Mouse (Mus musculus): ENCODE results near the gene Slc25a47. TPM values are rescaled to one million over a fixed set of nuclear protein-coding genes. Genes with fewer than 3 reads are reported as not detected.

Slc25a47 gene
- polyA plus RNA-seq, 1 experiment, result 6.6 TPM

- no peaks in the 10 kb centered on the region for H3K4me1 ChIP-seq (ENCODE audit: control insufficient read depth, insufficient read depth, low read length)
- no peak overlapping the region for H3K27ac ChIP-seq (ENCODE audit: insufficient read depth, low read length)
Observed at GRCm38 (mm10) chr12:108880606-108881005, 44.8 kb downstream of the Slc25a47 start.

GRCm38 (mm10) chr12:108881192-108881591 is 45.3 kb downstream of the Slc25a47 start:
- no peak overlapping the region for H3K4me3 ChIP-seq (ENCODE audit: insufficient read depth, low read length)
- H3K4me1 ChIP-seq (ENCODE audit: control insufficient read depth, insufficient read depth, low read length), result peaks cover 4% of the 10 kb centered on the region
- no peak overlapping the region for H3K27ac ChIP-seq (ENCODE audit: insufficient read depth, low read length)
- TF ChIP-seq POLR2A (IDR thresholded peaks at IDR 0.05; ENCODE audit: low read depth, low read length) (no peak), CTCF (IDR thresholded peaks at IDR 0.05; ENCODE audit: borderline replicate concordance, insufficient read depth, low read length) (no peak)

More at GRCm38 (mm10) chr12:108880606-108881005, 44.8 kb downstream of the Slc25a47 start:
- no peak overlapping the region for H3K4me3 ChIP-seq (ENCODE audit: insufficient read depth, low read length)
- TF ChIP-seq POLR2A (IDR thresholded peaks at IDR 0.05; ENCODE audit: low read depth, low read length) (no peak), CTCF (IDR thresholded peaks at IDR 0.05; ENCODE audit: borderline replicate concordance, insufficient read depth, low read length) (no peak)

GRCm38 (mm10) chr12:108882776-108883175 is 46.9 kb downstream of the Slc25a47 start:
- Histone ChIP-seq H3K4me3 (ENCODE audit: insufficient read depth, low read length) (no peak overlapping the region), H3K27ac (ENCODE audit: insufficient read depth, low read length) (no peak overlapping the region), H3K4me1 (ENCODE audit: control insufficient read depth, insufficient read depth, low read length) (peaks cover 5% of the 10 kb centered on the region)
- TF ChIP-seq CTCF (IDR thresholded peaks at IDR 0.05; ENCODE audit: borderline replicate concordance, insufficient read depth, low read length), result no peak
- TF ChIP-seq POLR2A (IDR thresholded peaks at IDR 0.05; ENCODE audit: low read depth, low read length), result no peak

GRCm38 (mm10) chr12:108885906-108886305 is 50.1 kb downstream of the Slc25a47 start:
- H3K27ac ChIP-seq (ENCODE audit: insufficient read depth, low read length), result no peak overlapping the region
- TF ChIP-seq CTCF (IDR thresholded peaks at IDR 0.05; ENCODE audit: borderline replicate concordance, insufficient read depth, low read length) (no peak), POLR2A (IDR thresholded peaks at IDR 0.05; ENCODE audit: low read depth, low read length) (no peak)
- no peak overlapping the region for H3K4me3 ChIP-seq (ENCODE audit: insufficient read depth, low read length)
- peaks cover 5% of the 10 kb centered on the region for H3K4me1 ChIP-seq (ENCODE audit: control insufficient read depth, insufficient read depth, low read length)

- H3K27ac ChIP-seq (ENCODE audit: insufficient read depth, low read length), result no peak overlapping the region
- no peak overlapping the region for H3K4me3 ChIP-seq (ENCODE audit: insufficient read depth, low read length)
- peaks cover 5% of the 10 kb centered on the region for H3K4me1 ChIP-seq (ENCODE audit: control insufficient read depth, insufficient read depth, low read length)
- no peak for TF ChIP-seq CTCF (IDR thresholded peaks at IDR 0.05; ENCODE audit: borderline replicate concordance, insufficient read depth, low read length)
- TF ChIP-seq POLR2A (IDR thresholded peaks at IDR 0.05; ENCODE audit: low read depth, low read length), result no peak
Observed at GRCm38 (mm10) chr12:108887077-108887476, 51.2 kb downstream of the Slc25a47 start.

- TF ChIP-seq CTCF (IDR thresholded peaks at IDR 0.05; ENCODE audit: borderline replicate concordance, insufficient read depth, low read length), result no peak
- TF ChIP-seq POLR2A (IDR thresholded peaks at IDR 0.05; ENCODE audit: low read depth, low read length), result no peak
- no peak overlapping the region for H3K4me3 ChIP-seq (ENCODE audit: insufficient read depth, low read length)
- H3K27ac ChIP-seq (ENCODE audit: insufficient read depth, low read length), result no peak overlapping the region
- peaks cover 9% of the 10 kb centered on the region for H3K4me1 ChIP-seq (ENCODE audit: control insufficient read depth, insufficient read depth, low read length)
Observed at GRCm38 (mm10) chr12:108888632-108889031, 52.8 kb downstream of the Slc25a47 start.

GRCm38 (mm10) chr12:108892989-108893714 is 57.3 kb downstream of the Slc25a47 start, which contains the start of gene Wdr25:
Wdr25 (plus strand) TSS chr12:108893631.
- Histone ChIP-seq H3K4me3 (ENCODE audit: insufficient read depth, low read length) (peak within 1 kb of the TSS; percentile 95), H3K4me1 (ENCODE audit: control insufficient read depth, insufficient read depth, low read length) (peaks cover 7% of the 10 kb centered on the region), H3K27ac (ENCODE audit: insufficient read depth, low read length) (peak within 1 kb of the TSS; percentile 54)
- TF ChIP-seq CTCF (IDR thresholded peaks at IDR 0.05; ENCODE audit: borderline replicate concordance, insufficient read depth, low read length), result no peak
- TF ChIP-seq POLR2A (IDR thresholded peaks at IDR 0.05; ENCODE audit: low read depth, low read length), result peak; percentile 56

GRCm38 (mm10) chr12:108893715-108894431 is 58.0 kb downstream of the Slc25a47 start, which contains the start of gene Wars:
Wars (minus strand) TSS chr12:108894174.
- Histone ChIP-seq H3K27ac (ENCODE audit: insufficient read depth, low read length) (peak within 1 kb of the TSS; percentile 54), H3K4me3 (ENCODE audit: insufficient read depth, low read length) (peak within 1 kb of the TSS; percentile 95), H3K4me1 (ENCODE audit: control insufficient read depth, insufficient read depth, low read length) (peaks cover 7% of the 10 kb centered on the region)
- TF ChIP-seq CTCF (IDR thresholded peaks at IDR 0.05; ENCODE audit: borderline replicate concordance, insufficient read depth, low read length), result no peak
- TF ChIP-seq POLR2A (IDR thresholded peaks at IDR 0.05; ENCODE audit: low read depth, low read length), result peak; percentile 79

GRCm38 (mm10) chr12:108894432-108894816 is 58.6 kb downstream of the Slc25a47 start:
- Histone ChIP-seq H3K4me3 (ENCODE audit: insufficient read depth, low read length) (peak overlapping the region; percentile 83), H3K4me1 (ENCODE audit: control insufficient read depth, insufficient read depth, low read length) (peaks cover 7% of the 10 kb centered on the region), H3K27ac (ENCODE audit: insufficient read depth, low read length) (peak overlapping the region; percentile 17)
- TF ChIP-seq CTCF (IDR thresholded peaks at IDR 0.05; ENCODE audit: borderline replicate concordance, insufficient read depth, low read length), result no peak
- no peak; the same call in 1 of the 2 replicates for TF ChIP-seq POLR2A (IDR thresholded peaks at IDR 0.05; ENCODE audit: low read depth, low read length)

- Histone ChIP-seq H3K4me3 (ENCODE audit: insufficient read depth, low read length) (no peak overlapping the region), H3K27ac (ENCODE audit: insufficient read depth, low read length) (no peak overlapping the region), H3K4me1 (ENCODE audit: control insufficient read depth, insufficient read depth, low read length) (peaks cover 7% of the 10 kb centered on the region)
- TF ChIP-seq POLR2A (IDR thresholded peaks at IDR 0.05; ENCODE audit: low read depth, low read length) (no peak), CTCF (IDR thresholded peaks at IDR 0.05; ENCODE audit: borderline replicate concordance, insufficient read depth, low read length) (peak; percentile 19; the same call in 1 of the 2 replicates)
Observed at GRCm38 (mm10) chr12:108896006-108896405, 60.2 kb downstream of the Slc25a47 start.

Data from embryonic fibroblast, embryonic 13.5 days (primary cell).